Mouse (Mus musculus) yolk sac, embryonic 10.5 days (tissue): ENCODE results near the gene Ajm1.

Experiments
- DNase-seq: peaks from one replicate; pipeline ENCODE4 v3.0.0-alpha.2; 2017; ENCODE audit warnings: low spot score

Ajm1 gene

DNA sequence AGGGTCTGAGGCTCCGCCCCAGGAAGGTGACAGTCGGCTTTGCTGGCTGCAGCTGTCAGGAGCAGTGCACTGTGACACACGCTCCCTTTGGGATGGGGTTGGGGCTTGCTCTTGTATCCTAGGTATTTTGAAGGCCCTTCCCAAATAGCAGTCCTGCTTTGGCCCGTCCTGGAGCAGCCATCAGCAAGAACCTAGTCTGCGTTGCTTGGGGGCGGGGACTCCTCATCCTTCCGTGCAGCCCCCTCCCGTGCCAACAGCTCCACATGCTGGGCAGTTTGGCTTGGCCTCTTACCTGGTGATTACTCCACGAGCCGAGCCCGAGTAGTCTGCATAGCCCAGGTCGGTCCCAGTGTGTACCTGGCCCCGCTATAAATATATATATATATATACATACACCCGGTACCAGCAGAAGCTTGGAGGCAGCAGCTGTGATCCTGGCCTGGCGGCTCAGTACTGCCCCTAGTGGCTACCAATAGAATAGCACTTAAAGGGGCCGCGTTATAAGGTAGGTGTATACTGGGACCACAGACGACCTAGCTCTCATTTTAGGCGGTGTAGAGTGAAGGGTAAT lies at the start of gene Ajm1:
TSS of gene Ajm1 (minus strand) at position 464 of the 571 bp plus-strand sequence.
- peak; percentile 69 for DNase-seq

GRCm38 (mm10) chr2:25628738-25629137 lies 47.2 kb upstream of the Ajm1 start:
- no peak for DNase-seq

- no peak for DNase-seq
These were observed 46.3 kb upstream of the Ajm1 start, which contains the start of gene Fcna for GRCm38 (mm10) chr2:25627811-25628210. Gene Fcna (minus strand): TSS chr2:25628030.

DNA sequence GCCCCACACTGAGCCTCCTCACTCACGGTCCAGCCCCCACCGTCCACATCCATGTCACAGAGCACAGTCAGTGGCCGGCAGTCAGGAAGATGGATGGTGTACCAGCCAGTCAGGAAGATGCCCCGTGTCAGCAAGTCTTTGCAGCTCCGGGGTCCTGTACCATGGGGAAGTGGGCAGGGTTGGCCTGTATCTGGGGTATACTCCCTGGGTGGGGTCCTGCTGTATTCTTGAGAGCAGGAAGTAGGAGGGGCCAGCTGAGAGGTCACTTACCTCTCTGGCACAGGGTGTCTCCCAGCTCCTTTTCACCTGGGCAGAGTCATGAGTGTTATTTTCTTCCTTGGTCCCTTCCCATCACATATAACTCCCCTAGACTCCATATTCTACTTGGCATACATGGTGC lies 44.4 kb upstream of the Ajm1 start:
- DNase-seq = no peak

- DNase-seq = peak; percentile 69
These were observed 40.0 kb upstream of the Ajm1 start, which contains the start of gene Tmem141 for GRCm38 (mm10) chr2:25621229-25622200. Gene Tmem141 (minus strand): TSS chr2:25622005.

DNA sequence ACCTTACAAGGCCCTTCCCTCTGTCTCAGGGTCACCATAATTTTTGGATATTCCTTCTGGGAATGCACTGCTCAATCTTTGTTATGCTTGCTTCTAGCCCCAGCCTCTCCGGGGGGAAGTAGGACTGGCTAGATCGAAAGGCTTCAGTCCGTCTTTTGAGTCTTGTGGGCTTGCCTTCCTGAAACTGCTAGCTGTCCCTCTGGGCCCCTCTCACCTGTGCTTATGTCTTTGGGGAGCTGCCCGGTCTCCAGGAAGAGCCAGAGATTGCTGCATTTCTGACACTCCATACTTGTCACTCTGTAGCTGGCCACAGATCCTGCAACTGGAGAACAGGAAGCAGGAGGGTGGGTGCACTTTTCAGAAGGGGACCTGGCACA lies 39.3 kb upstream of the Ajm1 start:
- no peak for DNase-seq

GRCm38 (mm10) chr2:25620386-25620785 lies 38.8 kb upstream of the Ajm1 start:
- DNase-seq = no peak

DNA sequence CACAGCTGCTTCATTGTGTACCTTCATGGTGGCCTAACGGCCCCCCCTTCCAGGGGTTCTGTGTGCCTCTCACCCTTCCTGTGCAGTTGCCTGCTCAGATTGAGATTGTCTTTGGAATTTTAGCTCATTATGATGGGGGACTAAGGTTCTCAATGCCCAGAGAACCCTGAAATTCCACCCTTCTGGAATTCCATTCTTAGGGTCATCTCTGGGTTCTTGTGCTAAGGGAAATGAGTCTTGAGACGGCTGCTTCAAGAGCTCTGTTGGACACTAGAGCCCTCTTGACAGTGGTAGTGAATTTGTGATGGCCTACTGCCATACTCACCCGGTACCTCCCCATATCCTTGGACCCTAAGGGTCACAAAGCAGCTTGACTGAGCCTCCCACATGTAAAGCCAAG lies 36.0 kb upstream of the Ajm1 start, which contains the start of gene Ccdc183:
TSS of gene Ccdc183 (minus strand) at position 101 of the 400 bp plus-strand sequence.
- no peak for DNase-seq

DNA sequence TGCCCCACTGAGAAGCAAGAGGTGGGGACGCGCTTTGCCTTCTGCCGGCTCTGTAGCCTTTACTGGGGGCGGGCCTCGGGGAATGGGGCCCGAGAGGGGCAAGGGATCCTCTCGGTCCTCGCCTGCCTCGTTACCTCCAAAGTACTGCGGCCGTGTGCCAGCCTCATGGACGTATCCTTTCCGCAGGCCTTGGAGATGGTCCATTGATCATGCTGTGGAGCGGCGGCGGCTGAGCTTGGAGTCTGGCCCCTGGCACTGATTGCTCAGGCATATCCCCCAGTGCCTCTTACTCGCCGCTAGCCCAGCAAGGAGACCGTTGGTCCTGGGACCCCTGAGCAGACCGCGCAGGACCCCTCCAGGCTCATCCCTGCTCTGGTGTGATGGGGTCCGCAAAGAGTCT lies 34.8 kb upstream of the Ajm1 start:
- DNase-seq = no peak

- no peak for DNase-seq
These were observed 27.1 kb upstream of the Ajm1 start for GRCm38 (mm10) chr2:25608671-25609070.

DNA sequence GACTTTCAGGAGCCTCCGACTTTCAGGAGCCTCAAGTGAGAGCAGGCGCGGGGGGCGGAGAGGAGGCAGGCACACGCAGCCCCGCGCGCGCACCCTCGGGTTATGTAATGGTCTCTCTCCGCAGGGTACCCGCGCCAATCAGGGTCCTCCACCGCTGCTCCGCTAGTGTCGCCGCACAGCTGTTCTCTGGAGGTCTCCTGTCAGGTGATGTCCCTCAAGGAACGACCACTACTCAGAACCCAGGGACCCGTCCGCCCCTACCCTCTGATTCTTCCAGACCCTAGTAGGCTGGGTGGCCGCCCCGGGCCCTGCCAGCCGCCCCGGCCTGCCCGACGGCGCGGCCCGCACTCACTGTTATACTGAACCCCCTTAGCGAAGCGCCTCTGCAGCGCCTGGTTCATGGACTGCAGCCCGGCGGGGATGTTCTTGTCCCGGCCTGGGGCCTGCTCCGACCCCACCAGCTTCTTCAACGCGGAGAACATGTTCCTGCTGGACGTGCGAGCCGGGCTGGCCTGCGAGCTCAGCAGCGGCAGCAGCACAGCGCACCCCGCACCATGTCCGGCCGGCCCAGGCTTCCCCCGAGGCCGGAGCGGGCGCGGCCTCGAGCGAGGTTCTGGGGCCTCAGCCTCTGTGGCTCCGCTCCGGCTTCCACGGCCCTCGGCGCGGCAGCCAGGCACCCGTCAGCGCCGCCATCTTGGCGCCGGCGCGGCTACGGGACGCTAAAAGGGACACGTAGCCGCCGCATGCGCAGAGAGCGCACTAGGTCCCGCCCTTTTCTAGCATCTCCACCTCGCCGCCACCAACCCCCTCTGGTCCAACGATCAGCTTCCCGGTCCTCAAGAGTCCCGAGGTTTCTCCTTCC lies 26.4 kb upstream of the Ajm1 start, which contains the start of gene Rabl6:
TSS of gene Rabl6 (minus strand) at position 761 of the 862 bp plus-strand sequence.
- peak; percentile 87 for DNase-seq

DNA sequence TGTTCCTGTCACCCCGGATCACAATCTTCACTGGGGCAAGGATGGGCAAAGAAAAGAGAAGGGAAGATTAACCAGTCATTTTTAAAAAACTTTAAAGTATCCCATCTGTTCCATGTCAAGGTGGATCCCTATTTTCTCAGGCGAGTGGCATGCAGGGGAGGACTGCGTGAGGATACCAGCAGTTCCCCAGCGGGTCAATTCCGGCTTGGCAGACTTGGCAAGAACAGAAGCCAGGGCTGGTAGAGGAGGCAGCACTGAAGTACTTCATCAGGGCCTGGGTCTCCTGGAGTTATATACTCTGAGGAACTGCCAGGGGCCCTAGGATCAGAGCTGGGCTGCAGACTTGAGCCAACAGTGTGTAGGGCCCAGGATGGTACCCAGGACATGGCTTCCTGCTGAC lies 21.0 kb upstream of the Ajm1 start:
- DNase-seq = no peak

DNA sequence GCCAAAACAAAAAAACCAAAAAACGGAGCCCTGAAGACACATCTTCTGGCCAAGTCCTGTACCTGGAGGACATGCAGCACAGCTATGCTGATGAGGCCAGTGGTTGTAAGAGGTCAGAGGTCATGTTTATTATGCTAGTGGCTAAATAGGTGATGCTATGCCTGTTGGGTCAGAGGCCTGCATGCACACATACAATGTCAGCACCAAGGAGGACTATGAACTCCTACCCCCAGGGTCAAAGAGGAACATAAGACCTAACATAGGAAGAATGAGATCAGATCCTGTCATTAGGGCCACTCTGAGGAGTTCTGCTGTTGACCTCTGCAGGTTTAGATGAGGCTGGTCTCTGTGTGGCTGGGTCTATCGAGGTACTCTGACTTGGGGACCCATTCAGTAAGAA lies 18.5 kb upstream of the Ajm1 start:
- DNase-seq = peak; percentile 57

- DNase-seq = no peak
These were observed 17.2 kb upstream of the Ajm1 start for GRCm38 (mm10) chr2:25598749-25599148.

DNA sequence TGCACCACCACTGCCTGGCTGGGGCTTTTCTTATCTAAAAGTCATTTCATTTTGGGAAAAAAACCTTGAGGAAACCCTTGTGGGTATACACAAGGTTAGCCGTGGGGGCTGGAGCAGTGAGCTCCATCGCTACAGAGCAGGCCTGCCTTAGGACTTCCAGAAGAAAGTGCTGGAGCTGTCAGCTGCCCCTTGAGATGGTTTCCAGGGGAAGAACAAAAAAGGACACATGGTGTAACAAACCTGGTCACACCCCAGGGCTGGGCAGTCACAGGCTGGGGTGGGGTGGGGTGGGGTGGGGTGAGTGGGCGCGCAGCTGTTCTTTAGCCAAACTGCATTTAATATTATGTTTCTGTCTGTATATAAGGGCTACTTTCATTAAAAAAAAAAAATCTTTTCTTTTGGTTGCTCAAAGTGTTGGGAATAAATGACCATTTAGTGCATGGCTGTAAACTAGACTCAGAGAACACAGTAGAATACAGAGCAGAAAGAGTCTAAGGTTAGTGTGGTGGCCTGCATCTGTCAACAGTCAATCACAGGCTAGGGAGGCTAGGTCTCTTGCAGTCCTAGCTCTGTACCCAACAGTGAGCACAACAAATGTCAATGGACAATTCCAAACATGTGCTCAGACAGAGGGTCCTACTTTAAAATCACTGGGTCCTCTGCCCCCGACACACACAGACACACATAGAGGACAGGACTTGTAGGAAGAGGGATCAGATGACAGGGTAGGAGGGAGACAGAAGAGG lies 15.4 kb upstream of the Ajm1 start:
- DNase-seq = no peak

- no peak for DNase-seq
These were observed 10.3 kb upstream of the Ajm1 start for GRCm38 (mm10) chr2:25591863-25592262.

GRCm38 (mm10) chr2:25588227-25588907 lies 6.8 kb upstream of the Ajm1 start:
- no peak for DNase-seq

GRCm38 (mm10) chr2:25587290-25587689 lies 5.7 kb upstream of the Ajm1 start:
- DNase-seq = no peak

GRCm38 (mm10) chr2:25585601-25586000 lies 4.0 kb upstream of the Ajm1 start:
- DNase-seq = no peak

DNA sequence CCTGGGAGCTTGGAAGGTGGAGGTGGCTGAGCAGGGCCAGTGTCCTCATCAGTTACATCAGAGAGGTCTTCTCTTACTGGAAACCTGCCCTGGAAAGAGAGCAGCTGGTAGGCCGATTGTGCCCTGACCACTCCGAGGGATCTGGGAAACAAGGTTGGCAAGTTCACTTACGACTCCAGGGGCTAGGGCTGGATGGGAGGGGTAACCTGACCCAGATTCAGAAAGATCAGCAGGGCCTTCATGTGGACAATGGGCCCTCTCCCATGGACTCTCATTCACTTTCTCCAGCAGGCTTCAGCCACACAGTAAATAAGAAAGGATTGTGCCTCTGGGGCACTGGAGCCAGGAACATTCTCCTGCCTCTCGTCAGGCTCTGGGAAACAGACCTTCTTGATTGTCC lies 3.3 kb upstream of the Ajm1 start:
- DNase-seq = no peak

- no peak for DNase-seq
These were observed 2.6 kb upstream of the Ajm1 start for GRCm38 (mm10) chr2:25584152-25584551.
